Mouse (Mus musculus) heart, postnatal 25 days (tissue): Measurements from ENCODE around the gene Ndufv1. TPM values are rescaled to one million over a fixed set of nuclear protein-coding genes. Genes with fewer than 3 reads are reported as not detected.

ENCODE experiments used
- total RNA-seq, 2 experiments: library from RNA; stranded (reverse); gene quantifications; 2 replicates each; pipeline ENCODE4 v1.2.3; 2021

Ndufv1 gene
- total RNA-seq, 2 experiments from 2014 or later, result 1,136 to 1,167 TPM

Other genes starting within 250 kb of the Ndufv1 start
- 10 to 100 TPM; 30.4 to 35.6 TPM for gene Kmt5b, start 245.4 kb downstream of the Ndufv1 start, total RNA-seq
- gene Chka, start 161.0 kb downstream of the Ndufv1 start, total RNA-seq, result 10 to 100 TPM in 1 of 2 experiments, 1 to 10 TPM in 1; 9.5 to 13.0 TPM
- 1 to 10 TPM; 8.9 to 9.8 TPM for gene Tcirg1, start 105.7 kb downstream of the Ndufv1 start, total RNA-seq
- 100 to 1,000 TPM; 538 TPM for gene Ndufs8, start 100.0 kb downstream of the Ndufv1 start, total RNA-seq
- 1 to 10 TPM; 1.8 TPM for gene Aldh3b1, start 83.0 kb downstream of the Ndufv1 start, total RNA-seq
- 10 to 100 TPM; 19.0 to 20.3 TPM for gene Unc93b1, start 77.6 kb downstream of the Ndufv1 start, total RNA-seq
- 1 to 10 TPM in 1 of 2 experiments, under 1 TPM in 1; 0.60 to 1.1 TPM for gene Aldh3b3, start 54.2 kb downstream of the Ndufv1 start, total RNA-seq
- under 1 TPM; 0.14 to 0.23 TPM for gene Aldh3b2, start 40.5 kb downstream of the Ndufv1 start, total RNA-seq
- gene Acy3, start 26.2 kb downstream of the Ndufv1 start, total RNA-seq, result 10 to 100 TPM; 20.3 to 21.5 TPM
- gene Tbx10, start 20.1 kb downstream of the Ndufv1 start, total RNA-seq, result not detected
- gene Nudt8, start 12.2 kb downstream of the Ndufv1 start, total RNA-seq, result 100 to 1,000 TPM; 109 to 118 TPM
- 1 to 10 TPM; 2.0 to 2.2 TPM for gene Gm49405, start 12.2 kb downstream of the Ndufv1 start, total RNA-seq
- 100 to 1,000 TPM; 148 to 152 TPM for gene Doc2g, start 9.5 kb downstream of the Ndufv1 start, total RNA-seq
- 100 to 1,000 TPM; 321 to 327 TPM for gene Gstp1, start 25.2 kb upstream of the Ndufv1 start, total RNA-seq
- 100 to 1,000 TPM in 1 of 2 experiments, 10 to 100 TPM in 1; 87.8 to 116 TPM for gene Gstp2, start 33.2 kb upstream of the Ndufv1 start, total RNA-seq
- not detected for gene Gstp3, start 46.8 kb upstream of the Ndufv1 start, total RNA-seq
- not detected for gene Cabp2, start 68.8 kb upstream of the Ndufv1 start, total RNA-seq
- 10 to 100 TPM; 36.6 to 45.1 TPM for gene Cdk2ap2, start 84.4 kb upstream of the Ndufv1 start, total RNA-seq
- 10 to 100 TPM; 20.8 to 22.1 TPM for gene Pitpnm1, start 87.2 kb upstream of the Ndufv1 start, total RNA-seq
- gene Aip, start 113.1 kb upstream of the Ndufv1 start, total RNA-seq, result 10 to 100 TPM; 54.2 to 56.8 TPM
- not detected for gene Gpr152, start 127.0 kb upstream of the Ndufv1 start, total RNA-seq
- under 1 TPM in 1 of 2 experiments, not detected in 1; 0.31 TPM for gene Cabp4, start 131.2 kb upstream of the Ndufv1 start, total RNA-seq
- gene Coro1b, start 135.8 kb upstream of the Ndufv1 start, total RNA-seq, result 10 to 100 TPM; 53.4 to 57.6 TPM
- 1 to 10 TPM in 1 of 2 experiments, under 1 TPM in 1; 0.94 to 1.5 TPM for gene Ptprcap, start 140.8 kb upstream of the Ndufv1 start, total RNA-seq
- gene Rps6kb2, start 150.5 kb upstream of the Ndufv1 start, total RNA-seq, result 10 to 100 TPM; 16.5 to 16.8 TPM
- 10 to 100 TPM; 33.5 to 34.1 TPM for gene Carns1, start 162.7 kb upstream of the Ndufv1 start, total RNA-seq
- gene Tbc1d10c, start 178.5 kb upstream of the Ndufv1 start, total RNA-seq, result 1 to 10 TPM; 9.2 to 9.3 TPM
- 100 to 1,000 TPM; 337 TPM for gene Ppp1ca, start 179.3 kb upstream of the Ndufv1 start, total RNA-seq
- 1 to 10 TPM; 5.3 to 5.8 TPM for gene Rad9a, start 188.9 kb upstream of the Ndufv1 start, total RNA-seq
- gene Clcf1, start 201.4 kb upstream of the Ndufv1 start, total RNA-seq, result 1 to 10 TPM in 1 of 2 experiments, under 1 TPM in 1; 0.94 to 2.0 TPM
- not detected for gene AC109138.7, start 201.6 kb upstream of the Ndufv1 start, total RNA-seq
- gene Pold4, start 219.1 kb upstream of the Ndufv1 start, total RNA-seq, result 10 to 100 TPM in 1 of 2 experiments, 1 to 10 TPM in 1; 9.7 to 11.1 TPM